Mouse (Mus musculus): ENCODE measurements around the gene Hist1h3h. TPM values are rescaled to one million over a fixed set of nuclear protein-coding genes. Genes with fewer than 3 reads are reported as not detected.

Gene Hist1h3h
- 20.5 and 29.9 TPM in 2 replicates for polyA plus RNA-seq (2012; ENCODE audit: low replicate concordance)

GRCm38 (mm10) chr13:21717397-21718357 lies at the start of gene Hist1h3h:
Gene Hist1h3h (plus strand): TSS chr13:21717659.

GRCm38 (mm10) chr13:21677305-21677704 lies 40.2 kb upstream of the Hist1h3h start, which contains the start of gene Olfr1360:
Gene Olfr1360 (minus strand): TSS chr13:21677405.

DNA sequence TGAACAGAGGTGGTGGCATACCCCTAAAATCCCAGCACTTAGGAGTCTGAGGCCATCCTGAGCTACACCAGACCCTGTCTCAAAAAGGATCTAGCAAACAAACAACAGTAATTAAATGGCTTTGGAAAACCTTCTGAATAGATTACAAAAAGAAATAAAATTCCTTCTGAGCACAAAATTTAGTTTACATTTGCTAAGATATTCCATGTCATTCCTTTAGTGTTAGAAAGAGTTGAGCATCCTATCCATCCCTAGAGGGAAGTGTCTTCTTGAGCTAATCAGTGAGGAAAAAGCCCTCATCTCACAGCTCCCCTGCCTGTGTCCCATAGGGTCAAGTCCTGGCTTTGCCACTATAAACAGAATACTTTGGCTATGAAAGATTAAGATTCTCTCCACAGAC lies 19.6 kb upstream of the Hist1h3h start, which contains the start of gene Olfr1359:
TSS of gene Olfr1359 (plus strand) at position 301 of the 400 bp plus-strand sequence.

GRCm38 (mm10) chr13:21715864-21716539 lies 1.5 kb upstream of the Hist1h3h start, which contains the start of the genes Hist1h2bl and Hist1h2ai:
Gene Hist1h2bl (minus strand): TSS chr13:21716143.
Gene Hist1h2ai (plus strand): TSS chr13:21716422.

DNA sequence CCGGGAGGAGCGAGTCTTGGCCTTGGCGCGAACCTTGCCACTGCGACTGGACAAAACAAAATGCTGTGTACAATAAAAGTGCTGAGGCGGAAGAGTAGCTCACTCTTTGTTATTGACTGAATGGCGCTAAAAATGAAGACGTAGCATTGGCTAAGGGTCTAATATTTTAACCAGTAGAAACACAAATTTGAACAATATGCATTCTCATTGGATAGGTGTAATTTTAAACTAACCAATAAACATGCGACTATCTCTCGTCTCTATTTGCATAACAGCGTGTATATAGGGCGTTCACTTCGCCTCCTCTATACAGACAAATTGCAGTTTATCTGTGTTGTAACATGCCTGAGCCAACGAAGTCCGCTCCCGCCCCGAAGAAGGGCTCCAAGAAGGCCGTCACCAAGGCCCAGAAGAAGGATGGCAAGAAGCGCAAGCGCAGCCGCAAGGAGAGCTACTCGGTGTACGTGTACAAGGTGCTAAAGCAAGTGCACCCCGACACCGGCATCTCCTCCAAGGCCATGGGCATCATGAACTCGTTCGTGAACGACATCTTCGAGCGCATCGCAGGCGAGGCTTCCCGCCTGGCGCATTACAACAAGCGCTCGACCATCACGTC lies 4.4 kb downstream of the Hist1h3h start, which contains the start of gene Hist1h2bm:
TSS of gene Hist1h2bm (plus strand) at position 288 of the 616 bp plus-strand sequence.

GRCm38 (mm10) chr13:21734906-21735767 lies 17.7 kb downstream of the Hist1h3h start, which contains the start of gene Hist1h4j:
Gene Hist1h4j (plus strand): TSS chr13:21735064.

DNA sequence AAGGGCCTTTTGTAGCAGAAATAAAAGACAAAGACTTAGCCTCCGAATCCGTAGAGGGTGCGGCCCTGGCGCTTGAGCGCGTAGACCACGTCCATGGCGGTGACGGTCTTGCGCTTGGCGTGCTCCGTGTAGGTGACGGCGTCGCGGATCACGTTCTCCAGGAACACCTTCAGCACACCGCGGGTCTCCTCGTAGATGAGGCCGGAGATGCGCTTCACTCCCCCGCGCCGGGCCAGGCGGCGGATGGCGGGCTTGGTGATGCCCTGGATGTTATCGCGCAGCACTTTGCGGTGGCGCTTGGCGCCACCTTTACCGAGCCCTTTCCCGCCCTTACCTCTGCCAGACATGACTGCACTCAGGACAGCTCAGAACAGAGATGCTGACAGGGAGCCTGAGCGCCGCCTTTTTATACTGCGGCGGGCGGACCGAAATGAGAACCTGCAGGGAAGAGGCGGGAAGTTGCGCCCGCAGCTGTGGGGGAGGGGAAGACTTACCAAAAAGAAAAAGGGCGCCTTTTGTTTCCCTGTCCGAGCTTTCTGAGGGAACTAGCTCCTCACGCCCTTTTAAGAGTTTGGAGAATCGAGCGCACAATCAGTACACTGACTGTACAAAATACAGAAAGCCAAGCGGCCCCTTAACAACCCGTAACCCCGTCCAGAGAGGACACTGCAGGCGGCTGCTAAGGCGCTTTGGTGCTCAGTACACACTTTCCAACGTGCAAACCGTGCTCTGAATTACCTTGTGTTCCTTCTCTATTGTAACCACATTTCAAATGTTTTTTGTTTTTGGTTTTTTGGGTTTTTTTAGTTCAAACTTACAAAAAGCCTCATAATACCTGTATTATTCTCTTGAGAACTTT lies 32.9 kb downstream of the Hist1h3h start, which contains the start of gene Hist1h4k:
TSS of gene Hist1h4k (minus strand) at position 347 of the 859 bp plus-strand sequence.

GRCm38 (mm10) chr13:21753524-21754285 lies 36.2 kb downstream of the Hist1h3h start, which contains the start of the genes Hist1h2ak and Hist1h2bn:
Gene Hist1h2ak (minus strand): TSS chr13:21753827.
Gene Hist1h2bn (plus strand): TSS chr13:21754123.

Other genes starting within 250 kb of the Hist1h3h start
- gene Nkapl, start 249.2 kb upstream of the Hist1h3h start, polyA plus RNA-seq (2012; ENCODE audit: low replicate concordance) = 0.65 and 1.1 TPM in 2 replicates
- 0.07 TPM in 1 of 2 replicates, not detected in the other for gene Zkscan4, start 238.8 kb upstream of the Hist1h3h start, polyA plus RNA-seq (2012; ENCODE audit: low replicate concordance)
- gene Gm10065, start 238.2 kb upstream of the Hist1h3h start, polyA plus RNA-seq (2012; ENCODE audit: low replicate concordance) = not detected in 2 replicates
- gene AK157302, start 222.4 kb upstream of the Hist1h3h start, polyA plus RNA-seq (2012; ENCODE audit: low replicate concordance) = 0.21 and 0.27 TPM in 2 replicates
- gene Gm11273, start 216.2 kb upstream of the Hist1h3h start, polyA plus RNA-seq (2012; ENCODE audit: low replicate concordance) = 5.8 and 7.5 TPM in 2 replicates
- 3.4 and 5.8 TPM in 2 replicates for gene Zkscan8, start 186.5 kb upstream of the Hist1h3h start, polyA plus RNA-seq (2012; ENCODE audit: low replicate concordance)
- not detected in 2 replicates for gene Olfr1366, start 174.9 kb upstream of the Hist1h3h start, polyA plus RNA-seq (2012; ENCODE audit: low replicate concordance)
- not detected in 2 replicates for gene Olfr1535, start 157.8 kb upstream of the Hist1h3h start, polyA plus RNA-seq (2012; ENCODE audit: low replicate concordance)
- gene Olfr1364, start 135.9 kb upstream of the Hist1h3h start, polyA plus RNA-seq (2012; ENCODE audit: low replicate concordance) = not detected in 2 replicates
- gene Olfr1362, start 103.6 kb upstream of the Hist1h3h start, polyA plus RNA-seq (2012; ENCODE audit: low replicate concordance) = not detected in 2 replicates
- gene Olfr11, start 75.1 kb upstream of the Hist1h3h start, polyA plus RNA-seq (2012; ENCODE audit: low replicate concordance) = not detected in 2 replicates
- not detected in 2 replicates for gene Olfr1361, start 54.3 kb upstream of the Hist1h3h start, polyA plus RNA-seq (2012; ENCODE audit: low replicate concordance)
- gene Olfr1360, start 40.3 kb upstream of the Hist1h3h start, polyA plus RNA-seq (2012; ENCODE audit: low replicate concordance) = not detected in 2 replicates
- gene Olfr1359, start 19.5 kb upstream of the Hist1h3h start, polyA plus RNA-seq (2012; ENCODE audit: low replicate concordance) = not detected in 2 replicates
- 2.0 TPM in 1 of 2 replicates, not detected in the other for gene Hist1h2bl, start 1.5 kb upstream of the Hist1h3h start, polyA plus RNA-seq (2012; ENCODE audit: low replicate concordance)
- 11.2 and 13.3 TPM in 2 replicates for gene Hist1h2ai, start 1.2 kb upstream of the Hist1h3h start, polyA plus RNA-seq (2012; ENCODE audit: low replicate concordance)
- 0.85 and 0.91 TPM in 2 replicates for gene Hist1h2bm, start 4.4 kb downstream of the Hist1h3h start, polyA plus RNA-seq (2012; ENCODE audit: low replicate concordance)
- gene Hist1h4j, start 17.4 kb downstream of the Hist1h3h start, polyA plus RNA-seq (2012; ENCODE audit: low replicate concordance) = 0.72 and 1.6 TPM in 2 replicates
- 10.5 and 30.0 TPM in 2 replicates for gene Hist1h4k, start 32.8 kb downstream of the Hist1h3h start, polyA plus RNA-seq (2012; ENCODE audit: low replicate concordance)
- gene Hist1h2ak, start 36.2 kb downstream of the Hist1h3h start, polyA plus RNA-seq (2012; ENCODE audit: low replicate concordance) = 17.5 and 23.9 TPM in 2 replicates
- gene Hist1h2bn, start 36.5 kb downstream of the Hist1h3h start, polyA plus RNA-seq (2012; ENCODE audit: low replicate concordance) = 0.92 TPM in 1 of 2 replicates, not detected in the other
- gene Hist1h1b, start 63.0 kb downstream of the Hist1h3h start, polyA plus RNA-seq (2012; ENCODE audit: low replicate concordance) = 4.1 TPM in 1 of 2 replicates, not detected in the other
- 6.5 and 18.1 TPM in 2 replicates for gene Hist1h3i, start 65.7 kb downstream of the Hist1h3h start, polyA plus RNA-seq (2012; ENCODE audit: low replicate concordance)
- gene Hist1h2an, start 69.6 kb downstream of the Hist1h3h start, polyA plus RNA-seq (2012; ENCODE audit: low replicate concordance) = 15.3 and 16.1 TPM in 2 replicates
- gene Hist1h2bp, start 69.8 kb downstream of the Hist1h3h start, polyA plus RNA-seq (2012; ENCODE audit: low replicate concordance) = 0.47 and 2.4 TPM in 2 replicates
- 5.8 and 8.5 TPM in 2 replicates for gene Hist1h2bq, start 92.5 kb downstream of the Hist1h3h start, polyA plus RNA-seq (2012; ENCODE audit: low replicate concordance)
- gene Hist1h2ao, start 92.8 kb downstream of the Hist1h3h start, polyA plus RNA-seq (2012; ENCODE audit: low replicate concordance) = 1,820 and 2,295 TPM in 2 replicates
- 19.5 and 44.0 TPM in 2 replicates for gene Hist1h4m, start 94.1 kb downstream of the Hist1h3h start, polyA plus RNA-seq (2012; ENCODE audit: low replicate concordance)
- 19.6 and 28.2 TPM in 2 replicates for gene Hist1h4n, start 114.5 kb downstream of the Hist1h3h start, polyA plus RNA-seq (2012; ENCODE audit: low replicate concordance)
- 1,183 and 6,694 TPM in 2 replicates for gene Hist1h2ap, start 115.8 kb downstream of the Hist1h3h start, polyA plus RNA-seq (2012; ENCODE audit: low replicate concordance)
- gene Hist1h2br, start 116.1 kb downstream of the Hist1h3h start, polyA plus RNA-seq (2012; ENCODE audit: low replicate concordance) = 5.3 and 9.4 TPM in 2 replicates
- 0.08 and 0.25 TPM in 2 replicates for gene Zfp184, start 227.4 kb downstream of the Hist1h3h start, polyA plus RNA-seq (2012; ENCODE audit: low replicate concordance)

Data from hematopoietic multipotent progenitor cell, adult 10-12 weeks (in vitro differentiated cells).